Mouse (Mus musculus): ENCODE measurements around the gene Gm4881.

GRCm38 (mm10) chr7:24987941-24988340, 43.6 kb upstream of the Gm4881 start:
- TF ChIP-seq CTCF (IDR thresholded peaks at IDR 0.05; ENCODE audit: low read depth): no peak
- no peak for TF ChIP-seq EP300 (IDR thresholded peaks at IDR 0.05; ENCODE audit: low read depth)

All from liver, postnatal 0 days (tissue).